Mouse (Mus musculus) layer of hippocampus, adult 2 months (tissue): ENCODE measurements around the gene Mrpl14. TPM values are rescaled to one million over a fixed set of nuclear protein-coding genes. Genes with fewer than 3 reads are reported as not detected.

Source experiments
- DNase-seq, 2 experiments: peaks; one replicate each; pipeline ENCODE4 v3.0.0; 2022; ENCODE audit warnings: low spot score in 2 of 2
- H3K27ac ChIP-seq: fragments of 200-600 bp; 2 replicates; pipeline ENCODE4 v1.8.1; 2022
- H3K4me3 ChIP-seq: fragments of 200-600 bp; 2 replicates; pipeline ENCODE4 v1.8.1; 2022; ENCODE audit warnings: mild to moderate bottlenecking
- CTCF ChIP-seq: fragments of 200-600 bp; conservative IDR thresholded peaks from 2 replicates; pipeline ENCODE4 v1.8.1; 2022; ENCODE audit warnings: antibody characterized with exemption, mild to moderate bottlenecking, moderate library complexity
- total RNA-seq, 2 experiments: library from RNA; stranded (reverse); gene quantifications; 2 replicates each; pipeline ENCODE4 v1.2.3; 2021

Gene Mrpl14
- total RNA-seq, 2 experiments from 2014 or later: 34.8 to 43.5 TPM

GRCm38 (mm10) chr17:45733735-45734301, 47.7 kb downstream of the Mrpl14 start, which contains the start of gene 1600014C23Rik:
TSS of gene 1600014C23Rik (minus strand) at chr17:45733844.
- TF ChIP-seq CTCF: no peak
- H3K27ac ChIP-seq: peak within 1 kb of the TSS; percentile 82
- peak; percentile 72 to 77 for DNase-seq
- H3K4me3 ChIP-seq: peak within 1 kb of the TSS; percentile 39

GRCm38 (mm10) chr17:45734333-45734732, 48.2 kb downstream of the Mrpl14 start:
- DNase-seq: no peak
- Histone ChIP-seq H3K27ac (peak overlapping the region; percentile 82), H3K4me3 (no peak overlapping the region)
- TF ChIP-seq CTCF: no peak

- peak overlapping the region; percentile 82 for H3K27ac ChIP-seq
- TF ChIP-seq CTCF: no peak
Measured at GRCm38 (mm10) chr17:45734881-45735280, 48.8 kb downstream of the Mrpl14 start.

GRCm38 (mm10) chr17:45735382-45736310, 49.5 kb downstream of the Mrpl14 start:
- peak; percentile 92 for TF ChIP-seq CTCF
- peak; percentile 84 to 86 for DNase-seq
- Histone ChIP-seq H3K27ac (peak overlapping the region; percentile 98), H3K4me3 (peak overlapping the region; percentile 81)

More at GRCm38 (mm10) chr17:45734881-45735280, 48.8 kb downstream of the Mrpl14 start:
- H3K4me3 ChIP-seq: no peak overlapping the region
- DNase-seq: no peak

GRCm38 (mm10) chr17:45736311-45737077, 50.4 kb downstream of the Mrpl14 start:
- Histone ChIP-seq H3K27ac (peak overlapping the region; percentile 98), H3K4me3 (peak overlapping the region; percentile 81)
- TF ChIP-seq CTCF: no peak
- DNase-seq: peak; percentile 91

GRCm38 (mm10) chr17:45737078-45737601, 51.0 kb downstream of the Mrpl14 start:
- DNase-seq: no peak
- Histone ChIP-seq H3K27ac (peak overlapping the region; percentile 93), H3K4me3 (peak overlapping the region; percentile 60)
- TF ChIP-seq CTCF: no peak

GRCm38 (mm10) chr17:45742371-45743147, 56.4 kb downstream of the Mrpl14 start:
- no peak overlapping the region for H3K27ac ChIP-seq
- no peak for DNase-seq
- TF ChIP-seq CTCF: no peak
- no peak overlapping the region for H3K4me3 ChIP-seq

- DNase-seq: no peak
- no peak overlapping the region for H3K27ac ChIP-seq
- TF ChIP-seq CTCF: no peak
- no peak overlapping the region for H3K4me3 ChIP-seq
Measured at GRCm38 (mm10) chr17:45745629-45746028, 59.5 kb downstream of the Mrpl14 start.

GRCm38 (mm10) chr17:45746755-45747154, 60.6 kb downstream of the Mrpl14 start:
- no peak for TF ChIP-seq CTCF
- no peak for DNase-seq
- no peak overlapping the region for H3K27ac ChIP-seq
- H3K4me3 ChIP-seq: no peak overlapping the region

GRCm38 (mm10) chr17:45747293-45747692, 61.2 kb downstream of the Mrpl14 start:
- no peak overlapping the region for H3K4me3 ChIP-seq
- TF ChIP-seq CTCF: no peak
- no peak overlapping the region for H3K27ac ChIP-seq
- DNase-seq: no peak

Other genes with a start within 250 kb of the Mrpl14 start
- gene Spats1, start 210.9 kb upstream of the Mrpl14 start, total RNA-seq: 1 to 10 TPM; 4.8 TPM
- 10 to 100 TPM; 25.2 to 26.3 TPM for gene Aars2, start 179.5 kb upstream of the Mrpl14 start, total RNA-seq
- gene Tcte1, start 162.9 kb upstream of the Mrpl14 start, total RNA-seq: 1 to 10 TPM in 1 of 2 experiments, under 1 TPM in 1; 0.56 to 1.0 TPM
- 100 to 1,000 TPM; 106 to 112 TPM for gene Tmem151b, start 136.6 kb upstream of the Mrpl14 start, total RNA-seq
- 1 to 10 TPM; 2.6 to 2.7 TPM for gene Nfkbie, start 130.6 kb upstream of the Mrpl14 start, total RNA-seq
- 10 to 100 TPM; 31.1 to 31.8 TPM for gene Slc35b2, start 122.4 kb upstream of the Mrpl14 start, total RNA-seq
- 1,000 to 10,000 TPM; 1,695 to 1,765 TPM for gene Hsp90ab1, start 113.1 kb upstream of the Mrpl14 start, total RNA-seq
- 10 to 100 TPM; 21.1 to 23.0 TPM for gene Slc29a1, start 86.7 kb upstream of the Mrpl14 start, total RNA-seq
- gene Mymx, start 84.2 kb upstream of the Mrpl14 start, total RNA-seq: not detected
- gene Capn11, start 27.0 kb upstream of the Mrpl14 start, total RNA-seq: under 1 TPM; 0.28 to 0.44 TPM
- gene Tmem63b, start 583 bp downstream of the Mrpl14 start, total RNA-seq: 100 to 1,000 TPM; 165 to 176 TPM
- not detected for gene 1600014C23Rik, start 47.5 kb downstream of the Mrpl14 start, total RNA-seq